Mouse (Mus musculus) hindlimb bud, embryonic 11.5 days (tissue): Measurements from ENCODE around the gene Slc29a4.

ENCODE experiments used
- DNase-seq: peaks from one replicate; pipeline ENCODE4 v3.0.0-alpha.2; 2012; ENCODE audit warnings: low read depth, low spot score; ENCODE audit errors: extremely low spot score

The Slc29a4 gene

GRCm38 (mm10) chr5:142694627-142695340, 2.5 kb downstream of the Slc29a4 start:
- DNase-seq = peak; percentile 44

- DNase-seq = no peak
These were observed 3.9 kb downstream of the Slc29a4 start for GRCm38 (mm10) chr5:142696258-142696657.

DNA sequence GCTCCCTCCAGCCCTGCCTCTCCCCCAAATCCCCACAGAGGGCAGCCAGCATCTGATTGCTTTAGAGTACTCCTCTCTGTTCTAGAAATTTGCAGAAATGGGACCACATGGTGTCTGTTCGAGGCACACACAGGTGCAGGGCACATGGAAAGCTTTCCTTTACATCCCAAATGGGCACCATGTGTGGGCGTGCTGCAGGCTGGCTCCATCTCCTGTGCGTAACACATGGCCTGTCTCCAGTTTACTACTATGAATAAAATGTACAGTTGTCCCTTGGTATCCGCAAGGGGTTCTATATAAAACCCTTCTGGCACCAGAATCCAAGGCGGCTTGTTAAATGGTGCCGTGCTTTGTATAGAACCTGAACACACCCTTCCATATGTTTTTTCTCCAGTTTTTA, 4.6 kb downstream of the Slc29a4 start:
- DNase-seq = no peak

GRCm38 (mm10) chr5:142697742-142698141, 5.4 kb downstream of the Slc29a4 start:
- DNase-seq = no peak

DNA sequence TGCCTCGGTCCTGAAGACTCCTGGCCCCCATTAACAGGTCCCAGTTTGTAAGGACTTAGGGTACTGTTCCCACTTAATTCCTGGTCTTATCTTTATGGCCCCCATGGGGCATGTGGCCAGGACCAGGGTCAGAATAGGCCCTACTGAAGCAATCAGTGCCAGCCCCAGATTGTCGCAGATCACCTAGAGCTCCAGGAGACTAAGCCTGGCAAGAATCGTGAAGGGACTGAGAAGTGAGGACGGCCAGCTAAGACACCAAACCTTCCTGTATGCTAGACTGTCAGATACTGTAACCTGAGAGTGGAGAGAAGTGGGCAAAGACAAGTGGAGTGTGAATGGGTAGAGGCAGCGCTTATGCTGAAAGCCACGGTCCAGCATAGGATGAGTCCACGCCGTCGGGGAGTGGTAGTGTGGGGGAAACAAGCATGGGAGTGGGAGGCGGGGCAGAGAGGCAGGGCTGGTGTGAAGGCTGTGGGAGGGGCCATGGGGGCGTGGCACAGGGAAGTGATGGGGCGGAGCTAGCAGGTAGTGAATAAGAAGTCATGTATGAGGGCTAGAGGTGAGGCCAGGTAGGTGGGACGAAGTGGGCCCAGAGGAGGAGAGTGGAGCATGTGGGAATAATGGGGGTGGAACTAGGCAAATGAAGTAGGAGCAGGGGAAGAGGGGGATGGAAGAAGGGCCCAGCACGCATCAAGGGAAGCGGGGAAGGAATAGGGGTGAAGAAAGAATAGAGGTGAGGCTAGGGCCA, 8.7 kb downstream of the Slc29a4 start:
- no peak for DNase-seq

DNA sequence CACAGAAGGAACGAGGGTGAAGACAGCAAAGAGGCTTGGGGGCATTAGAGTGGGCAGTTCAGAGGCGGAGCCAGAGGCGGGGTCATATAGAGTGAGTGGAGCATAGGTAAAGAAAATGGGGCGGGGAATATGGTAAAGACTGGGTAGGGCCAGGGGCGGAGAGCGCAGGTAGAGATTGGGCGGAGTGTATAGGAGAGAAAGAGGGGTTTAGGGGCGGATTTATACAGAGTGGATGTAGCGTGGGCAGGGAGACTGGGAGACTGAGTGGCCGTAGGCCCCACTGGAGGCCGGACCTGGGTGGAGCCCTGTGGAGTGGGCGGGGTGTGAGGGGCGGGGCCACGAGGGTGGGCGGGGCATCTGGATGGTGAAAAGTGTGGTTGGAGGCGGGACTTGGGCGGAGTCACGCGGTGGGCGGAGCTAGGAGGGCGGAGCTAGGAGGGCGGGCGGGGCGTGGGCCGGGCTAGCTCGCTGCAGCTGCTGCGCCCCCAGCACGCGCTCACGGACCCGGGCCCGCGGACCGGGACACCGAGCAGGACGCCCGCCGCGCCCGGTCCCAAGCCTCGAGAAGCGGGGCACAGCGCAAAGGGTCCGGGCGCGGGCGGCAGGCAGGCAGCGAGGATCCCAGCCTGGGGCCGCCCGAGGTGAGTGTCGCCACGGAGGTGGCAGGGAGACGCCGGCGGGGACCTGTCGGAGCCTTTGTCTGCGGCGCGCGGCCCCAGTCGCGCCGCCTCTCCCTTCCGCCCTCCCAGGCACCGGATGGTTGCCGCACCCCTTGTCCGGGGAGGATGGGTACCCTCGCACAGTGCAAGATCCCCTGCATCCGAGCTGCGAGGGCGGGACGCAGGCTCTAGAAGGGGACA, 9.6 kb downstream of the Slc29a4 start:
- no peak for DNase-seq

- DNase-seq = no peak
These were observed 10.3 kb downstream of the Slc29a4 start for GRCm38 (mm10) chr5:142702511-142703138.

- no peak for DNase-seq
These were observed 11.3 kb downstream of the Slc29a4 start for GRCm38 (mm10) chr5:142703569-142703968.

DNA sequence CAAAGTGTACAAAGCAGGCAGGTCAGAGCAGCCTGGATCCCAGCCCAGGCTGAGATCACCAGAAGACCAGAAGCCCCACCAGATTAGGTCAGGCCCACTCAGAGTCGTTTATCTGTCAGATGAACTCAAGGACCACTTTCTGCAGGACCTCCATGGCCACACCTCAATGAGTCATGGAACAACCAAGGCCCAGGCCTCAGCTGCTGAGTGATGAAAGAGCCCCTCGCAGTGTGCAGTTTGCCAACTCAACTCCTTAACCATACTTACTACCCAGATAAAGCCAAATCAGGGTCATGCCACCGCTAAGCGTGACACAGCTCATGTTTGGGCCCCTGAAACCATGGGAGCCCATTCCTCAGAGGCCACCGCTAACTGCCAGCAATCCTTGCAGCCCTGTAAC, 15.4 kb downstream of the Slc29a4 start:
- DNase-seq = no peak

DNA sequence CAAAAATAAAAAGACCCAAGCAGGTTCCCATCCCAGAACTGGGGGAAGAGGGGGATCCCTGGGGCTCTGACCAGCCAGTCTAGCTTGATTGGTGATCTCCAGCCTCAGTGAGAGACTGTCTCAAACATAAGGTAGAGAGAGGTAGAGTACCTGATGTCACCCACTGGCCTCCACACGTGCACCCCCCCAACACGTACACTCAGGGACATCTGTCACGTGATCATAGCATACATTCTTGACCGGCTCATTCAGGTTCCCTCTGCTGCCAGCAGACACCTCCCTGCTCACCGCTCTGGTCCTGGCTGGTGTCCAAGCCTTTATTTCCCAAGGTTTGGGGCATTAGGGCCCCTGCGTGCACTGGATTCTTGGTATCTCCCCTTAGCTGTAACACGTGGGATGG, 17.1 kb downstream of the Slc29a4 start:
- DNase-seq = no peak

DNA sequence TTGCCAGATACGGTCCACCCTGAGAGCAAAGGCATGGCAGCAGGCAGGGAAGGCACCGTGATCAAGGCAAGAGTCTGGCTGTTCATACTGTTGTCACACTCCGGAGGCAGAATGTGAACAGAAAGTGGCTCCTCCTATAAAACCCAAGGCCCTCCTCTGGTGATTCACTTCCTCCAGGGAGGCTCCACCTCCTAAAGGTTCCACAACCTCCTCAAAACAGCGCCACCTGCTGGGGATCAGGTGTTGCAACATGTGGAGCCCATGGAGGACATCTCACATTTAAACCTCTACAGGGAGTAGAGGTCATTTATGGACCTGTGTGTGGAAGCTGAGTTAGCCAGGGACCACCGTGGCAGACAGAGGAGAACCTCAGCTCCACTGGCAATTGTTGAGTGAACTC, 20.1 kb downstream of the Slc29a4 start:
- no peak for DNase-seq

DNA sequence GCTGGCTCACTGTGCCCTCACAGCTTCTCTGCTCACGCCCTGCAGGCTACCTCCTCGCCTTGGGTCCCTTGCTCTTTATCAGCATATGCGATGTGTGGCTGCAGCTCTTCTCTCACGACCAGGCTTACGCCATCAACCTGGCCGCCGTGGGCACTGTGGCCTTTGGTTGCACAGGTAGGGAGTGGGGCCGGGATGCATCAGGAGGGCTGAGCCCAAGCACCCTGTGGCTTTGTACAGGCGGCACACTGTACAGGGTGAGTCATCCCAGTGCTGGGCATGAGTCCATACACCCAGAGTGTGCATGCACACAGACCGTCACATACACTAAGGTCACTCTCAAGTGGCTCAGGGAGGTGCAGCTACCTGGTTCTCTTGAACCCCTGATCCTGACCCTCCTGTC, 21.7 kb downstream of the Slc29a4 start:
- no peak for DNase-seq

DNA sequence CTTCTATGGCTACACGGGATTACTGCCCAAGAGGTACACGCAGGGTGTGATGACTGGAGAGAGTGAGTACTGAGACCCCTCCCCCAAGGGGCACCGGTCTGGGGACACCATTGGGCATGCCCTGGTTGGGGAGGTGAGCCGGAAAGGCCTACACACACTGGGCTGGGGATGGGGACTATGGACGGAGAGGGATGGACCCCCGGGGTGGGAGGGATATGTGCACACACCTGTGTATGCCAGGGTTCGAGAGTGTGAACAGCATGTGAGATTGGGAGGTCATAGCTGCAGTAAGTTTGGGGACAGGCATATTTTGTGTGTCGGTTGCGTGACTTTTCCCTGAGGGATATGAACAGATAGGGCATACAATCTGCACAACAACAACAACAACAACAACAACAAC, 22.7 kb downstream of the Slc29a4 start:
- no peak for DNase-seq

DNA sequence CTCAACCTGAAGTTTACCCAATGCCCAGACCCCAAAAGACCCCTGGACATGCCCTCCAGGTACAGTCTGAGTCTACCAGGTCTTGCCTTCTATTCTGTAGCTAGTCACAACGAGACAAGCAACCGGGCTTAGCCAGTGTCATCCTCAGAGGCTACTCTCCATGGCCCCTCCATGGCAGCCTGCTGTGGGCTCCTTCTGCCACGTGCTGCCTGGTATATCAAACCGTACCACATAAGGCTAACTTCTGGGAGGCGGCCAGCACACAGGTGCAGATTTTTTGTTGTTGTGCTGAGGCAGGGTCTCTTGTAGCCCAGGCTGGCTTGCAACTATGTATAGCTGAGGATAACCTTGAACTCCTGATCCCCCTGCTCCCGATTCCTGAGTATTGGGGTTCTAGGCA, 23.7 kb downstream of the Slc29a4 start:
- DNase-seq = no peak

- peak; percentile 71 for DNase-seq
These were observed 25.7 kb downstream of the Slc29a4 start for GRCm38 (mm10) chr5:142718037-142718436.

- no peak for DNase-seq
These were observed 26.2 kb downstream of the Slc29a4 start for GRCm38 (mm10) chr5:142718486-142718885.

DNA sequence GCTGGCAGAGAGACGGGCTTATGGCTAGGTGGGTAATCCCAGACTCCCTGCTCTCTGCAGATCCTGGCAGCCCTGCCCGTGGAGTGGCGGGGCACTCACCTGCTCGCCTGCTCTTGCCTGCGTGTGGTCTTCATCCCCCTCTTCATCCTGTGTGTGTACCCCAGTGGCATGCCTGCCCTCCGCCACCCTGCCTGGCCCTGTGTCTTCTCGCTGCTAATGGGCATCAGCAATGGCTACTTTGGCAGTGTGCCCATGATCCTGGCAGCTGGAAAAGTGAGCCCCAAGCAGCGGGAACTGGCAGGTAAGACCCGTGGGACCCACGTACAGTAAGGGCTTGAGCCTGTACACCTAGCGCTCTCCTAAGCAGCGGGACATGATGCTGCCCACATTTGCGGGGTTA, 27.6 kb downstream of the Slc29a4 start:
- DNase-seq = no peak

DNA sequence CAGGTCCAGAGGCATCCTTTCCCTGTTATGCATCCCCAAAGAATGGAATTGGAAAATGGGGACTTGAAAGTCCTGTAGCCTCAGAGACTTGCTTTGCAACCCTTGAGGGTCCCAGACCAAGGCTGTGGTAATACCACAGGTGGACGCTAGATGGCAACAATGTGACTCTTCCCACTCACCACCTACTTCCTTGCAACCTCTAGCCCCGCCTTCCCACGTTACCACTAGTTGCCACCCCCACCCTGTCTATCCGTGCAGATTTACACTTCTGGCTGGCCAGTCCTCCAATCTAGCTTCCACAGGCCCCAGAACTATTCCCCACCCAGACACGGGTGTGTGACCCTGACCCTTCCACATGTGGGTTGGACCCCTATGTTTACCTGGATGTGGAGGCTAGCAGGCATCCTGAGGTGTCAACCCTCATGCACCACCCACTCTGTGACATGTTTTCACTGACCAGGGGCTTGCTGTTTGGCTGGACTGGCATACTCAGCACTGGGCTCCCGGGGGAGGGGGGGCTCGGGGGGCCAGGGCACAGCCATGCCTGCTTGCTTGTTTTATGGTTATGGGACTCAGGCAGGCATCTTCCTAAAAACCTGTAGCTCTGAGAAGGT, 31.3 kb downstream of the Slc29a4 start:
- peak; percentile 88 for DNase-seq

GRCm38 (mm10) chr5:142724265-142724664, 32.0 kb downstream of the Slc29a4 start:
- DNase-seq = no peak

GRCm38 (mm10) chr5:142726748-142727147, 34.4 kb downstream of the Slc29a4 start:
- no peak for DNase-seq

DNA sequence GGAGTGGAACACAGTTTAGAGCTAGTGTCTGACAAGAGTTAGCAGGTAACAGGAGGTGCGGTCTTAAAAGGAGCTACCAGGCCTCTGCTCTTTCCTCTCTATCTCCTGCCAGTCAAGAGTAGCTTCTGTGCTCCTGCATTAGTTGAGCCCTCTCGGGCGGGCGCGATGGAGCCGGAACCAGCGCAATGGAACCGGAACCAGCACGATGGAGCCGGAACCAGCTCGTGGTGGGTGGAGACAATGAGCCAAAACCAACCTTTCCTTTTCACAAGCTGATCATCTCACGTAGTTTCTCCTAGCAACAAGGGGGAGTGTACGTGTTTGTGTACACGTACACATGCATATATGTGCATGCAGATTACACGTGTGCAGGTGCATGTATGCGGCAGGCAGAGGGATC, 36.0 kb downstream of the Slc29a4 start:
- no peak for DNase-seq
